Mouse (Mus musculus): Measurements from ENCODE around the gene Larp6.

- TF ChIP-seq EP300 (IDR thresholded peaks at IDR 0.05; ENCODE audit: low read length) (no peak), ELF1 (IDR thresholded peaks at IDR 0.05; ENCODE audit: low read depth, low read length) (no peak), POLR2AphosphoS2 (IDR thresholded peaks at IDR 0.05; ENCODE audit: low read depth, low read length) (no peak), ZMIZ1 (IDR thresholded peaks at IDR 0.05; ENCODE audit: low read depth, low read length) (no peak), POLR2A (IDR thresholded peaks at IDR 0.05; ENCODE audit: low read depth, low read length) (no peak), GABPA (IDR thresholded peaks at IDR 0.05; ENCODE audit: insufficient replicate concordance, low read depth, low read length) (no peak), CTCF (conservative IDR thresholded peaks at IDR 0.05 in 1 of 2, IDR thresholded peaks at IDR 0.05 in 1 of 2; ENCODE audit: low read depth in 2 of 2, low read length in 2 of 2) (no peak)
Observed at GRCm38 (mm10) chr9:60696271-60696985, 16.4 kb upstream of the Larp6 start.
